Mouse (Mus musculus): Measurements from ENCODE around the gene Ndufs3. TPM values are rescaled to one million over a fixed set of nuclear protein-coding genes. Genes with fewer than 3 reads are reported as not detected.

The Ndufs3 gene
- 199 and 219 TPM in 2 replicates for polyA plus RNA-seq (2015; fragmentation: Nextera tagmentation; extraction: Ambion mirVana)

DNA sequence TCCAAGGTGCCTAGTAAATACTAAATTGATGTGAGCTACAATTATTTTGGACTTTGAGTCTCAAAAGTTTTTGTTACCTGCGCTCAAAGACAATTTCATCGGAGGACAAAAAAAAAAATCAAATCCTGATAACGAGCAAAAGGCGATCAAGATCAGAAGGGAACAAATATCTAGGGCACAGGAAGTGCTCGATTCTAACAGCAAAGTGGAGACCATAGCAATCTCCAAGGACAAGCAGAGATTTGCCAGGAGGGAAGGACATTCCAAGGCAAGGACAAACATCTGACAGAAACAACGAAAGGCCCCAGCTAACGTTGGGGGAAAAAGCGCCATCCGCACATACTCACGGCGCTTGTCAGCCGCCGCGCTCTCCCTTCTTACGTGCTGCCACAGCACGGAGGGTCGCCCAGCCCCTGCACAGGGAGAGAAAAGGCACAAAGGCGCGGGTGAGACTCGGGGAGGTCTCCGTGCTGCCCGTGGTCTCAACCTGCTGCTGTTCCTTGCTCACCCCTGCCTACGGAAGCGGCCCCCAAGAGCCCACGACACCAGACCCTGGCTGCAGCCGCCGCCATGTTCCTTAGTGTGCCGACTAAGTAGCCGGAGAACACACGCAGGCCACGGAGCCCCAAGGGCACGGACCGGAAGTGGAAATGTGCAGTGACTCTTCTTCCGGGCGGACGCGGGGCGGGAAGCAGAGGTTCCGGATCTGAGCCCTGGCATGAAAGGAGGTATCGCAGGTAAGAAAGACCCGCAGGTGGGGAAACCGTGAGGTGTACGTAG, at the start of gene Ndufs3, which contains the start of gene Kbtbd4:
Ndufs3 (minus strand) TSS at position 752 of the 780 bp plus-strand sequence.
Kbtbd4 (plus strand) TSS at position 665 of the 780 bp plus-strand sequence.
- ATAC-seq (ENCODE audit: insufficient number of reproducible peaks, low FRiP score, low TSS enrichment, low read depth) = peak; percentile 89
- WGBS = under 1% methylated on average over 43 of the region's 43 CpGs
- Histone ChIP-seq H3K36me3 (peaks cover 40% of the 10 kb centered on the region), H3K27me3 (no peaks in the 10 kb centered on the region), H3K9ac (peak within 1 kb of the TSS; percentile 73), H3K9me3 (no peaks in the 10 kb centered on the region), H3K4me3 (peak within 1 kb of the TSS; percentile 72), H3K27ac (peak within 1 kb of the TSS; percentile 89), H3K4me2 (peak within 1 kb of the TSS; percentile 62), H3K4me1 (peaks cover 22% of the 10 kb centered on the region)

DNA sequence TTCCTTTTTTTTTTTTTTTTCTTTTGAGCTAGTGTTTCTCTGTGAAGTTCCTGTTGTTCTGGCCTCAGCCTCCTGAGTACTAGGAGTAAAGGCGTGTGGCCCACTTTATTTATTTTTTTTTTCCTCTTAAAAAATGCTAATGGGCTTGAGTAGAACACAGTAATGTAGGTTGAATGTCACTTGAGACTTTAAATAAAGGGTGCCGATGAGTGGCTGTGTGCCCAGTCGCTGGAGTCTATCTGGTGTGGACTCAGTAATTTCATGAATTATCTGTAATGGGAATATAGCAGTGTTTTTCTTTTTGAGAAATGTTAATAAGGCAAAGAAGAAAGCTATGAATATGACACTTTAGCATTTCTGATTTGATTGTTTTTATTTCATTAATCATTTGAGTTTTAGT, 48.8 kb upstream of the Ndufs3 start:
- no peak for ATAC-seq (ENCODE audit: insufficient number of reproducible peaks, low FRiP score, low TSS enrichment, low read depth)
- Histone ChIP-seq H3K4me3 (no peak overlapping the region), H3K4me1 (no peaks in the 10 kb centered on the region), H3K36me3 (no peaks in the 10 kb centered on the region), H3K9ac (no peak overlapping the region), H3K27me3 (no peaks in the 10 kb centered on the region), H3K27ac (no peak overlapping the region), H3K4me2 (no peak overlapping the region), H3K9me3 (no peaks in the 10 kb centered on the region)
- WGBS = 74% methylated on average over 3 of the region's 3 CpGs

DNA sequence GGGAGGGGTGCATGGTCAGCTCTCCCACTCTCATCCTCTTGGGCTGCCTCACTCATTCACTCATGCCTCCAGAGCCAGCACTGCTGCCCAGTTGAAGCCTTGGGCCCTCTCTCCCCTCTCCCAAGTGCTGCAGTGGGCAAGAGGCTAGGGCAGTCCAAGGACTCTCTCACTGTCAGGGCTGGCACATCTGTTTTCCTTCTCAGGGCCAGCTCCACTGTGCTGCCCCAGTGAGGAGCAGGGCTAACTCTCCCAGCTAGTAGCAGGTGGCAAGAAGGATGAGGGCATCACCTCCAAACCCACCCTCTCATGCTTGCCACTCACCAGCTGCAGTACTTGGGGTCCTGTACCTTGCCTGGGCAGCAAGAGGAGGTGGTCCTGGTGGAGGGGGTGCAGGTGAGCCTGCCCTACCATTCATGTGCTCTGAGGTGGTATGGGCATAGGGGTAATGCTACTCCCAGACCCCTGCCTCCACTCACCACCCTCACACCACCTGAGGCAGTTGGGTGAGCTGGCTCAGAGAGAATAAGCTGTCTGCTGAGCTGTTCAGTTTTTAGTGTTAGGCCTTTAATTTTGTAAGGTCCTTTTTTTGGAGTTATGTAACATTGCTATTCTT, 46.1 kb upstream of the Ndufs3 start:
- no peak overlapping the region for H3K4me2 ChIP-seq

DNA sequence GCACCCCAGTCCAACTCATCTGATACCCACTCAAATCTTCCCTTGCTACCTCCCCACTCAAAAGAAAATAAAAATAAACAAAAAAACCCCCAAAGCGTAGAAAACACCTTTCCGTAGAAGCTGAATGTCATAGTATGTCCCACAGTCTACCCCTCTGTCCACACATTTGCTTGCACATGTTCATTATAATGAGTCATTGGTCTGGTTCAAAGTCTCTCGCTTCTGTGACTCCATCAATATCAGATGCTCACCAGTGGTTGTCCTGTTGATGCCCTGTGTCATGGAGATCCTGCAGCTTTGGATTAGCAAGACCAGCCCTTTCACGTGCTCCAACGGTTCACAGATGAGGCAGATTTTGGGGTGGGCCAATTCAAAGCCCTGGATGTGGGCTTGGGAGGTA, 45.5 kb upstream of the Ndufs3 start:
- Histone ChIP-seq H3K9ac (no peak overlapping the region), H3K27me3 (no peaks in the 10 kb centered on the region), H3K36me3 (no peaks in the 10 kb centered on the region), H3K27ac (no peak overlapping the region), H3K4me2 (no peak overlapping the region), H3K4me3 (no peak overlapping the region), H3K4me1 (no peaks in the 10 kb centered on the region), H3K9me3 (no peaks in the 10 kb centered on the region)
- 87% methylated on average over 5 of the region's 5 CpGs for WGBS
- ATAC-seq (ENCODE audit: insufficient number of reproducible peaks, low FRiP score, low TSS enrichment, low read depth) = no peak

More for the DNA sequence above, 46.1 kb upstream of the Ndufs3 start:
- ATAC-seq (ENCODE audit: insufficient number of reproducible peaks, low FRiP score, low TSS enrichment, low read depth) = no peak
- Histone ChIP-seq H3K27ac (no peak overlapping the region), H3K4me3 (no peak overlapping the region), H3K27me3 (no peaks in the 10 kb centered on the region), H3K36me3 (no peaks in the 10 kb centered on the region), H3K9ac (no peak overlapping the region), H3K9me3 (no peaks in the 10 kb centered on the region), H3K4me1 (no peaks in the 10 kb centered on the region)

DNA sequence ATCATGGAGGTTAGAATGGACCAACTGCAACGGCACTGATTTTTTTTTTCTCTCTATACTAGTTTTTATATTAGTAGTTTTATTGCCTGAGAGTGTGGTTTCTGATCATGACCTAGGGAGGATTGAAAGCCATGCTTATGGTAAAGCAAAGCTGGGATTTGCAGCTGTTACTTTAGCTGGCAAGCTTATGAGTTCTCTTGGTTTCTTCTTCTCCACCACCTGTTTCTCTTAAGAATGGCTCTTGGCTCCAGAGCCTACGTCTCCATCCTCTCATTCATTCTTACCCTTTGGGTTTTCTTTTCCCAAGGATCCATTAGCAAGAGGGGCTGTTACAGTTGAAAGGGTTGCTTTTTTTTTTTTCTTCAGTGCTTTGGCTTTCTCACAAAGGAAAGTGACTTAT, 37.1 kb upstream of the Ndufs3 start:
- Histone ChIP-seq H3K27me3 (no peaks in the 10 kb centered on the region), H3K9ac (no peak overlapping the region), H3K36me3 (no peaks in the 10 kb centered on the region), H3K4me3 (peak overlapping the region; percentile 98), H3K4me1 (peaks cover 20% of the 10 kb centered on the region), H3K9me3 (no peaks in the 10 kb centered on the region), H3K27ac (no peak overlapping the region), H3K4me2 (peak overlapping the region; percentile 72)
- 39% methylated on average over 2 of the region's 2 CpGs for WGBS
- no peak for ATAC-seq (ENCODE audit: insufficient number of reproducible peaks, low FRiP score, low TSS enrichment, low read depth)

DNA sequence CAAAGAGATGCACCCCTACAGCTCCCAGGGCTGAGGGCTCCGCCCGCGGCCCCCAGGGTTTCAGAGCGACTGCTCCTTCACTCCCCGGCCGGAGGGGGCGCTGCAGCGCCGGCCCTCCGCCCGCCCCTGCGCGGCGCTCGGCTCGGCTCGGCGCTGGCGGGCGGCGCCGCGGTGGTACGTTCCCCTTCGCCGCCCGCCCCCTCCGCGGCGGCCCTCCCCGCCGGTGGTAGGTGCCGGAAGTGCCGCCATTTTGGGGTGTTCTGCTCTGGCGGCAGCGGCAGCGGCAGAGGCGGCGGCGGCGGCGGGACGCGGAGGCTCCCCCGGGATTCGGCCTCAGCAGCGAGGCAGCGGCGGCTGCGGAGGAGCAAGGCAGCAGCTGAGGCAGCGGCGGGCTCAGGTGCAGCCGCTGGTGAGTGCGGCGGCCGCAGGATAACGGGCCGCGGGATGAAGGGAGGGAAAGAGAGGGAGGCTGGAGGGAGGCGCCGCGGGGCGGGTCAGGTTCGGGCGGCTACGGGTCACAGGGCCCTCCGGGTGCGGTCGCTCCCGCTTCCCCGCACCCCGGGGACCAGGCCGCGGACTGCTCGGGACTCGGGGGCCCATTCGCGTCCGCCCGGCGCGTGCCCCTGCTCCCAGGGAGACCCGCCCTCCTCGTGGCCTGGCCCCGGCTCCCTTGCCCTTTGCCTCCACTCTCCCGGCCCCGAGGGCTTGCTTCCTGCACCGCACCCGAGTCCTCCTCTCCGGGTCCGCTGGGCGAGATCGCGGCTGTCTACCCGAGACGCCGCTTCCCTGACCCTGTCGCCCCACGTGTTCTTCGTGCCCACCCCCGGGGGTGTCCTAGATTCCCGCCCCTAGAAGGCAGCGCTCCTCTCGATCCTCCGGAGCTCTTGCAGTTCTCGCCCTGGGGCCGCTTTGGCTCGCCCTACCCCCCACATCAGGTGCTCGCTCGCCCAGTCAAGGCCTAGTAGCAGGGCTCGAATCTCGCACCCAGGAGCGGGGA, 35.9 kb upstream of the Ndufs3 start, which contains the start of gene Celf1:
Celf1 (plus strand) TSS at position 150 of the 997 bp plus-strand sequence.
- H3K9ac ChIP-seq = peak within 1 kb of the TSS; percentile 87
- peaks cover 20% of the 10 kb centered on the region for H3K4me1 ChIP-seq
- H3K4me2 ChIP-seq = peak within 1 kb of the TSS; percentile 72
- WGBS = under 1% methylated on average over 84 of the region's 113 CpGs
- no peaks in the 10 kb centered on the region for H3K9me3 ChIP-seq
- peak; percentile 90 for ATAC-seq (ENCODE audit: insufficient number of reproducible peaks, low FRiP score, low TSS enrichment, low read depth)
- peak within 1 kb of the TSS; percentile 98 for H3K4me3 ChIP-seq
- no peaks in the 10 kb centered on the region for H3K27me3 ChIP-seq
- H3K36me3 ChIP-seq = no peaks in the 10 kb centered on the region
- H3K27ac ChIP-seq = peak within 1 kb of the TSS; percentile 96

DNA sequence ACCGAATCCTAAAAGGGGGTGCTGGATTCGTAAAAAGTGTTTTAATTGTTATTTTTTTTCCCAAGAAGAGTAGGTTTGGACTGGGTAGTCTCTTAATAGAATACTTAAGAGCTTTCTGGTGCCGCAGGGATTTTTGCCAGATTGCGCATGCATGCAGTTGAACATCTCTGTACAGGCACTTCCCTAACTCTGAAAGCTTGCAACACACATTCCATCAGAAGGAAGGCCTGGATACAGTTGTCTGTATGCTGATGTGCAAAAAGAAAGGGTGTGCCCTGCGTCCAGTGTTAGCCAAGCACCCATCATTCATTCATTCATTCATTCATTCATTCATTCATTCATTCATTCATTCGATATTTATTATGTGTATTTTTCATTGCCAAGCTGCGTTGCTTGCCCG, 35.1 kb upstream of the Ndufs3 start:
- peak overlapping the region; percentile 87 for H3K9ac ChIP-seq
- no peaks in the 10 kb centered on the region for H3K9me3 ChIP-seq
- ATAC-seq (ENCODE audit: insufficient number of reproducible peaks, low FRiP score, low TSS enrichment, low read depth) = no peak
- H3K27me3 ChIP-seq = no peaks in the 10 kb centered on the region
- H3K4me1 ChIP-seq = peaks cover 20% of the 10 kb centered on the region
- peak overlapping the region; percentile 98 for H3K4me3 ChIP-seq
- H3K27ac ChIP-seq = peak overlapping the region; percentile 96
- 39% methylated on average over 8 of the region's 8 CpGs for WGBS
- H3K36me3 ChIP-seq = no peaks in the 10 kb centered on the region
- peak overlapping the region; percentile 72 for H3K4me2 ChIP-seq

DNA sequence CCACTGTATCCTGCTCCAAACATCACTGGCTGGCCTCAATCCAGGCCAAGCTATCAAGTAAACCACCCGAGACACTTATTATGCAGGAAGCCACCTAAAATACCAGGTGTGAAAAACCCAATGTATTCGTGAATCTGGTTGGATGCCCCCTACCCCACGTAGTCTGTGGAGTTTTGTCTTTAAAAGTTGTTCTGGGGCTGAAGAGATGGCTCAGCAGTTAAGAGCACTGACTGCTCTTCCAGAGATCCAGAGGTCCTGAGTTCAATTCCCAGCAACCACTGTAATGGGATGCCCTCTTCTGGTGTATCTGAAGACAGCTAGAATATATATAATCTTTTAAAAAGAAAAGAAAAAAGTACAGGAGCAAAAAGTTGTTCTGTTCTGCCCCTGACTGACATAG, 33.7 kb upstream of the Ndufs3 start:
- no peak overlapping the region for H3K4me2 ChIP-seq
- no peaks in the 10 kb centered on the region for H3K36me3 ChIP-seq
- H3K9ac ChIP-seq = no peak overlapping the region
- ATAC-seq (ENCODE audit: insufficient number of reproducible peaks, low FRiP score, low TSS enrichment, low read depth) = no peak
- H3K27ac ChIP-seq = no peak overlapping the region
- H3K27me3 ChIP-seq = no peaks in the 10 kb centered on the region
- no peak overlapping the region for H3K4me3 ChIP-seq
- peaks cover 20% of the 10 kb centered on the region for H3K4me1 ChIP-seq
- 69% methylated on average over 3 of the region's 3 CpGs for WGBS
- no peaks in the 10 kb centered on the region for H3K9me3 ChIP-seq

DNA sequence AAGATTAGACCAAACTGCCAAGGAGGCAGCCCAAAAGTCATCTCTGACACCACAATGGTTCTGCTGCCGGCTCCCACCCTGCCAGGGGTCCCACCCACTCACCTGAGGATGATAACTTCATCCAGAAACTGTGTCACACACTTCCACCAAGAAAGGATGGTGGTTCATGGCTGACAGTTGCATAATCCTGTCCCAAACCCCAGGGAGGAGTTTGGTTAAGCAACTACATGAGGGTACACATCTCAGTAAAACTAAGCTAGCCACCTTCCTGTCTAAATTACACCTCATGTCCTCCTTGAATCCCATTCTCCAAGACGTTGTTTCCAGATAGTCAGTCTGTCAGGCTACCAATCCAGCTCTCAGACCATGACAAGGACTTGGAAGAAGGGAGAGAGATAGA, 27.6 kb upstream of the Ndufs3 start:
- Histone ChIP-seq H3K36me3 (no peaks in the 10 kb centered on the region), H3K9me3 (no peaks in the 10 kb centered on the region), H3K27me3 (0 out of 2 replicates have a peak, but pooled peaks cover 3% of the 10 kb centered on the region), H3K4me1 (no peaks in the 10 kb centered on the region), H3K9ac (no peak overlapping the region), H3K4me2 (no peak overlapping the region), H3K4me3 (no peak overlapping the region), H3K27ac (no peak overlapping the region)
- no peak for ATAC-seq (ENCODE audit: insufficient number of reproducible peaks, low FRiP score, low TSS enrichment, low read depth)
- WGBS = 63% methylated on average over 2 of the region's 2 CpGs

DNA sequence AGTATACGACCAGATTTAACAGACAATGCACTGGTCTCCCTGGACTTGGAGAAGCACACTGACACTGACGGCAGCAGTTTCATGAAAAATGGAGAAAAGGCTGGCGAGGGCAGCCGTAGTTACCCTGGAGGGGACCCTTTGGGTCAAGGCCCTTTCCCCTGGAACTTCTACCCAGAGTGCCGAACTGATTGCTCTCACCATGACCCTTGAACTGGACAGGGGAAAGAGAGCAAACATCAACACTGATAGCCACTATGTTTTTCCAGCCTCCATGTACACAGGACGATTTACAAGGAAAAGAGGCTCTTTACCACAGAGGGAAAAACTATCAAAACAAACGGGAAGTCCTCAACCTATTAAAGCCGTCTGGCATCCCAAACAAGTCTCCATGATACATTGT, 27.2 kb upstream of the Ndufs3 start:
- Histone ChIP-seq H3K4me1 (no peaks in the 10 kb centered on the region), H3K36me3 (no peaks in the 10 kb centered on the region), H3K9ac (no peak overlapping the region), H3K9me3 (no peaks in the 10 kb centered on the region), H3K27me3 (0 out of 2 replicates have a peak, but pooled peaks cover 3% of the 10 kb centered on the region), H3K27ac (no peak overlapping the region), H3K4me3 (no peak overlapping the region), H3K4me2 (no peak overlapping the region)
- 66% methylated on average over 8 of the region's 8 CpGs for WGBS
- no peak for ATAC-seq (ENCODE audit: insufficient number of reproducible peaks, low FRiP score, low TSS enrichment, low read depth)

DNA sequence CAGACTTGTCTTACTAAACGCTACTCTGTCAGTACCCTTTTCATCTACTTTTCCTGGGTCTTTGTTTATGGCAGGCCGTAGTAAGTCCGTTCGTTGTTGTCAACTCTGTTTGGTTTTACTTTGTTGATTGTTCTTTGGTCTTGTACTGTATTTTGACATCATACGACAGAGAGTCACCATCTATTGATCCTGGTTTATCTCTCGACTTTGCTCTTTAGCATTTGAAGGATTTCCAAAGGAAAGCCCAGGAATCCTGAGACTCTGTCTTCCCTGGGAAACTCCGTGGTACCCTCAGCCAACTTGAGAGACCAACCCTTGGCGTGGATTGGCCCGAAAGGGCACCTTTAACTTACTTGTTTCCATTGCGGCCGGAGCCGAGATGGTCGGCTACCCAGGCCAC, 23.9 kb upstream of the Ndufs3 start:
- Histone ChIP-seq H3K4me1 (no peaks in the 10 kb centered on the region), H3K4me2 (no peak overlapping the region)
- WGBS = 85% methylated on average over 13 of the region's 13 CpGs

More for the DNA sequence above, 23.9 kb upstream of the Ndufs3 start:
- Histone ChIP-seq H3K9ac (no peak overlapping the region), H3K27me3 (0 out of 2 replicates have a peak, but pooled peaks cover 3% of the 10 kb centered on the region), H3K36me3 (no peaks in the 10 kb centered on the region), H3K9me3 (no peaks in the 10 kb centered on the region), H3K4me3 (no peak overlapping the region), H3K27ac (no peak overlapping the region)
- ATAC-seq (ENCODE audit: insufficient number of reproducible peaks, low FRiP score, low TSS enrichment, low read depth) = no peak

All from limb, embryonic 15.5 days (tissue).